ENCODE assay signal across 16 mouse cellular contexts in genomic region chr1:185289231-185289630, GRCm38 (mm10). TPM values are rescaled to one million over a fixed set of nuclear protein-coding genes. Genes with fewer than 3 reads are reported as not detected.
DNase-seq lines count a peak whose midpoint lies in the region; ATAC-seq lines count a peak whose summit lies in the region.
"Had no signal": no experiment of that assay in that cellular context is flagged by ENCODE, and none has a peak within 500 bp of the region (broad histone marks: within the 10 kb centered on the region; RNA-seq: fewer than 3 reads in every experiment).

No protein-coding gene starts in this region.

- H3K27ac ChIP-seq in heart, embryonic 11.5 days (ENCODE audit: low read depth, low read length), result no peak overlapping the region
- H3K27ac ChIP-seq: kidney, postnatal 0 days; liver, embryonic 13.5 days; neural tube, embryonic 15.5 days had no signal

- no peak overlapping the region for H3K4me3 ChIP-seq in heart, embryonic 11.5 days (ENCODE audit: low read depth, low read length)
- H3K4me3 ChIP-seq: liver, embryonic 13.5 days; megakaryocyte, embryonic 14.5 days; neural tube, embryonic 15.5 days had no signal

- H3K9ac ChIP-seq in heart, embryonic 11.5 days (ENCODE audit: low read depth, low read length), result no peak overlapping the region
- H3K9ac ChIP-seq: liver, embryonic 13.5 days; neural tube, embryonic 15.5 days had no signal

- peaks cover 30% of the 10 kb centered on the region for H3K36me3 ChIP-seq in heart, embryonic 11.5 days (ENCODE audit: control insufficient read depth, insufficient read depth, low read length)

- DNase-seq in heart, adult 18-20 months, result peak; percentile 22 to 34
- DNase-seq in testis, postnatal 10 days (ENCODE audit: low spot score), result peak; percentile 31
- DNase-seq in testis, postnatal 14 days (ENCODE audit: low spot score), result no peak
- peak; percentile 61 for DNase-seq in gastrocnemius, adult 18-20 months (ENCODE audit: low spot score)
- peak; percentile 22 to 38 for DNase-seq in lung, postnatal 4 days
- no peak for DNase-seq in natural killer cell, adult 2 months (ENCODE audit: low spot score in 2 of 2)
- no peak for DNase-seq in frontal cortex, postnatal 25 days (ENCODE audit: low spot score in 2 of 2)
- DNase-seq: cerebellum, adult 9-10 months; embryo, embryonic 11 days; layer of hippocampus, adult 9-11 months; liver, embryonic 13.5 days; right cerebral cortex, adult 18-20 months had no signal

- no peaks in the 10 kb centered on the region for H3K27me3 ChIP-seq in heart, embryonic 11.5 days (ENCODE audit: control insufficient read depth, insufficient read depth, low read length)
- H3K27me3 ChIP-seq: liver, embryonic 13.5 days; megakaryocyte, embryonic 14.5 days; neural tube, embryonic 15.5 days had no signal

- no peak overlapping the region for H3K4me2 ChIP-seq in heart, embryonic 11.5 days
- H3K4me2 ChIP-seq: liver, embryonic 13.5 days; neural tube, embryonic 15.5 days had no signal

- ATAC-seq in heart, embryonic 11.5 days (replicated peaks; ENCODE audit: insufficient number of reproducible peaks, low FRiP score, low TSS enrichment), result no peak

- H3K4me1 ChIP-seq in heart, embryonic 11.5 days (ENCODE audit: control insufficient read depth, insufficient read depth, low read length), result peaks cover 9% of the 10 kb centered on the region
- H3K4me1 ChIP-seq: liver, embryonic 13.5 days; megakaryocyte, embryonic 14.5 days had no signal

- WGBS in heart, embryonic 11.5 days (ENCODE audit: insufficient replicate concordance), result 77% methylated on average over 5 of the region's 5 CpGs

- no peaks in the 10 kb centered on the region for H3K9me3 ChIP-seq in heart, embryonic 11.5 days (replicated peaks; ENCODE audit: control insufficient read depth, low read length)
- H3K9me3 ChIP-seq: liver, embryonic 13.5 days; megakaryocyte, embryonic 14.5 days; neural tube, embryonic 15.5 days had no signal

RNA-seq across cellular contexts. Expression of gene Iars2, which starts 40.0 kb away (rescaled TPM):
- total RNA-seq in heart, adult 18-20 months (2021), result 10 to 100 TPM; 74.5 to 85.3 TPM
- 34.9 and 44.0 TPM in 2 replicates for polyA plus RNA-seq in heart, embryonic 11.5 days (2014; fragmentation: Nextera tagmentation; extraction: Ambion mirVana)
- total RNA-seq in gastrocnemius, adult 18-20 months (2021), result 10 to 100 TPM; 39.4 to 41.7 TPM

RNA-seq across cellular contexts. Expression of gene Bpnt1, which starts 42.7 kb away (rescaled TPM):
- total RNA-seq in heart, adult 18-20 months (2021), result 10 to 100 TPM; 27.8 to 28.1 TPM
- polyA plus RNA-seq in heart, embryonic 11.5 days (2014; fragmentation: Nextera tagmentation; extraction: Ambion mirVana), result 27.0 and 27.5 TPM in 2 replicates
- 10 to 100 TPM; 17.6 to 22.1 TPM for total RNA-seq in gastrocnemius, adult 18-20 months (2021)

Comparison
In these comparisons a context has a peak if more than half of its experiments do, and no peak if none do; other contexts are left out.
1. DNase-seq: peak in heart, adult 18-20 months (2 of 2), testis, postnatal 10 days (single experiment), gastrocnemius, adult 18-20 months (single experiment) and lung, postnatal 4 days (2 of 2); none in testis, postnatal 14 days (single experiment), natural killer cell, adult 2 months (0 of 2) and frontal cortex, postnatal 25 days (0 of 2).